Mouse (Mus musculus): ENCODE measurements around the gene Lrrc15.

Lrrc15 gene

GRCm38 (mm10) chr16:30275558-30276340, 7.3 kb downstream of the Lrrc15 start:
- DNase-seq (ENCODE audit: low spot score): no peak

GRCm38 (mm10) chr16:30273065-30273464, 10.0 kb downstream of the Lrrc15 start:
- no peak for DNase-seq (ENCODE audit: low spot score)

GRCm38 (mm10) chr16:30271941-30272595, 11.0 kb downstream of the Lrrc15 start:
- DNase-seq (ENCODE audit: low spot score): no peak

- no peak for DNase-seq (ENCODE audit: low spot score)
Measured at GRCm38 (mm10) chr16:30271223-30271761, 11.8 kb downstream of the Lrrc15 start.

- no peak for DNase-seq (ENCODE audit: low spot score)
Measured at GRCm38 (mm10) chr16:30267359-30267758, 15.7 kb downstream of the Lrrc15 start, which contains the start of gene Cpn2. Cpn2 (minus strand) TSS chr16:30267499.

GRCm38 (mm10) chr16:30266561-30266960, 16.5 kb downstream of the Lrrc15 start:
- DNase-seq (ENCODE audit: low spot score): no peak

GRCm38 (mm10) chr16:30265611-30266010, 17.4 kb downstream of the Lrrc15 start:
- no peak for DNase-seq (ENCODE audit: low spot score)

- no peak for DNase-seq (ENCODE audit: low spot score)
Measured at GRCm38 (mm10) chr16:30263156-30263555, 19.9 kb downstream of the Lrrc15 start.

- peak; percentile 66 for DNase-seq (ENCODE audit: low spot score)
Measured at GRCm38 (mm10) chr16:30262664-30263063, 20.4 kb downstream of the Lrrc15 start.

- no peak for DNase-seq (ENCODE audit: low spot score)
Measured at GRCm38 (mm10) chr16:30262157-30262556, 20.9 kb downstream of the Lrrc15 start.

GRCm38 (mm10) chr16:30261341-30261740, 21.7 kb downstream of the Lrrc15 start:
- DNase-seq (ENCODE audit: low spot score): no peak

- DNase-seq (ENCODE audit: low spot score): no peak
Measured at GRCm38 (mm10) chr16:30260012-30260635, 22.9 kb downstream of the Lrrc15 start.

GRCm38 (mm10) chr16:30259444-30259843, 23.6 kb downstream of the Lrrc15 start:
- no peak for DNase-seq (ENCODE audit: low spot score)

- no peak for DNase-seq (ENCODE audit: low spot score)
Measured at GRCm38 (mm10) chr16:30258441-30258840, 24.6 kb downstream of the Lrrc15 start.

GRCm38 (mm10) chr16:30257718-30258117, 25.3 kb downstream of the Lrrc15 start:
- no peak for DNase-seq (ENCODE audit: low spot score)

- DNase-seq (ENCODE audit: low spot score): no peak
Measured at GRCm38 (mm10) chr16:30255061-30255460, 28.0 kb downstream of the Lrrc15 start.

GRCm38 (mm10) chr16:30253900-30254299, 29.2 kb downstream of the Lrrc15 start:
- DNase-seq (ENCODE audit: low spot score): no peak

- DNase-seq (ENCODE audit: low spot score): no peak
Measured at GRCm38 (mm10) chr16:30253374-30253773, 29.7 kb downstream of the Lrrc15 start.

- peak; percentile 77 for DNase-seq (ENCODE audit: low spot score)
Measured at GRCm38 (mm10) chr16:30252003-30252418, 31.0 kb downstream of the Lrrc15 start.

- DNase-seq (ENCODE audit: low spot score): no peak
Measured at GRCm38 (mm10) chr16:30244037-30244700, 38.9 kb downstream of the Lrrc15 start.

- no peak for DNase-seq (ENCODE audit: low spot score)
Measured at GRCm38 (mm10) chr16:30241623-30242022, 41.4 kb downstream of the Lrrc15 start.

GRCm38 (mm10) chr16:30238791-30239190, 44.3 kb downstream of the Lrrc15 start:
- DNase-seq (ENCODE audit: low spot score): no peak
